Mouse (Mus musculus): ENCODE results near the gene Stim2.
A peak's percentile ranks its signal among the peaks of the same experiment; 100 is the strongest.

The Stim2 gene

DNA sequence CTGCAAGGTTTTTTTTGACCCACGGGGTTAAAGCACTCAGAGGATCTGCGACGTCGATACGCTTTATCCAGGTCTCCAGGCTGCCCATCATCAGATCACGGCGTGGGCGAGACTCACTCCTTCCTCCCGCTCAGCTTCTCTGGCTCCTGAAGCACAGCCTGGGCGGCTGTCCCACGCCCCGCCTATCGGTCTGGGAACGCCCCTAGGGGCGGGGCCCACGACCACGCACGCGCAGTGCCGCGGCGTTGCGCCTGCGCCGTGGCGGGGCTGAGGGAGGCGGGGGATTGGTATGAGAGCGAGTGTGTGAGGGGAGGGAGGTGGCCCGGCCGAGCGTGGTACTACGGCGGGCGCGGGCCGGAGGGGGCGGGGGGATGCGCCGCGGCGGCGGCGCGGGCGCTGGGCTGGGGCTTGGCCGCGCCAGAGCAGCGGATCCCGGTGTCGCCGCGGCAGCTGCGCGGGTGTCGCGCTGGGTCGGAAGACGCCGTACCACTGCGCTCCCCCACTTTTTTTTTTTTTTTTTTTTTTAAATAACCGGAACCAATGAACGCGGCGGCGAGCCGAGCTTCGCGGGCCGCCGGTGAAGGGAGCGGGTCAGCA lies at the start of gene Stim2:
Gene Stim2, plus strand, starts transcription at position 354 of the 597 bp plus-strand sequence.
- peak; percentile 95 for DNase-seq

DNA sequence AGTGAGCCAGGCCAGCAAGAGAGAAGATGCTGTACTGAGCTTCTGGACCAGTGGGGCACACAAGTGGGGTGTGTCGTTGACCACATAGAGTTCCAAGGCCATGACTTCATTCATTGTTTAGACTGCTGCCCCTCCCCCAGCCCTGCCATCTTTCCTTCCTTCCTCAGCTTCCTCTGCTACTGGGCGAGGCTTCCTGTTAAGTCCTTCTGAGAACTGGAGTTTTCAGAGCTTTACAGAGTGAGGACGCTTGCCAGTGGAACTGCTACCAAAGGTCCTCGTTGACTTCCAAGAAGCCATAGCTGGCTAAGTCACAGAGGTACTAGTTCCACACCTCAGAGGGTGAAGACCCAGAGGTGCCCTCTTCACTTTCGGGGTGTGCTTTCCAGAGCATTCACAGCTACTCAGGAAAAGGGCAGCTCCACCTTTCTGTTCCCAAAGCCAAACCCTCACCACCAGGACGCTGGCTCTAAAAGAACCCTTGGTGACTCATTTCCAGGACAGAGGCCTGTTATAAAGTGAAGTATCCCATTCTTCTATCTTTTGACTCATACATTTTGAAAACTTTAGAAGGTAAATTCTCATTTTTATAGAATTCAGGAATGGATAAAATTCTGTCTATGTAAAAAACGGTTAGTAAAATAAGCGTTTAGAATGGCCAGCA lies 49.6 kb upstream of the Stim2 start:
- peak; percentile 82 for DNase-seq

DNA sequence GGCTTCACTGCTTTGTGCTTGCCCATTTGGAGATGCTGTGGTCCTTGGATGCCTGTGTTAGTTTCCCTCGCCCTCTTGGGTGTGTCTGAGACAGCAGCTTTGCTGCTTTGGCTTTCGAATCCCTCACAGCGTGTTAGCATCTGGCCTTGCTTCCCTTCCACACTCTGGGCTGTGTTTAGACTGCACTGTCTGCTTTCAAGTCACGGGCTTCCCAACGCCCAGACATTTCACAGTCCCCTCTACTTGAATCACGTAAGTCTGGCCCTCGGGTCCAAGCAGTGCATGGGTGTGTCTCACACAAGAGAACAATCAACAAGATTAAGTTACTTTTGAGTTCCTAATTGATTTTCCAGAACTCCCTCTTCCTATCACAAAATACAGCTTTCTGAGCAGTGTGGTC lies 48.1 kb upstream of the Stim2 start:
- DNase-seq: peak; percentile 25

DNA sequence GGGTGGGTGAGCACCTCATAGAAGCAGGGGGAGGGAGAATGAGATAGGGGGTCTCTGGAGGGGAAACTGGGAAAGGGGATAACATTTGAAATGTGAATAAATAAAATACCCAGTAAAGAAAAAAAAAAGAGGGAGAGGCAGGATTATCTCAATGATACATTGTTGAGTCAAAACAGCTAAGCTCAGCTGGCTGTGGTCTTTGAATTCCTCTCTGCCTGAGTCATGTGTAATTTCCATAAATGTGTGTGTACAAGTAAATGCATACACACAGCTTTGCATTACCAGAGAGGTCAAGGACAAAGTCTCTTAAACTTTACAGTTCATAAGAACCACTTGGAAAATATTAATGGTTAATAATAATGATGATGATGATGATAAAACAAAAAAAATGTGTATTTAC lies 45.1 kb upstream of the Stim2 start:
- DNase-seq: no peak

DNA sequence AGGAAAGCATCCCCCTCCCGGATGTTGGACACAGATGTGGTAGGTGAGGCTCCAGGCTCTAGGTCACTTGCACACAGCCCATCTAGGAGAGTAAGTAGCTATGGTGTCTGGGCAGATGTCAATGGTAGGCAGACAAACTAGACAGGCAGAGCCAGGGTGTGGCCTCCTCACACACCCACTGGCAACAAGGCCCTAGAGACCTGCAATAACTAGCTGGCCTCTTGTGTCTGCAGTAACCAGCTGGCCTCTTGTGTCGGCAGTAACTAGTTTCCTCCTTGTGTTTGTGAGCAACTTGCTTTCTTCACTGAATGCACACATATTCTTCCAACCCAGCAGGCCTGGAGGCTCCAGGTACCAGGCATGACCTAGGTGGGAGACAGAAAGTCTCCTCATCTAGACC lies 44.5 kb upstream of the Stim2 start:
- DNase-seq: no peak

DNA sequence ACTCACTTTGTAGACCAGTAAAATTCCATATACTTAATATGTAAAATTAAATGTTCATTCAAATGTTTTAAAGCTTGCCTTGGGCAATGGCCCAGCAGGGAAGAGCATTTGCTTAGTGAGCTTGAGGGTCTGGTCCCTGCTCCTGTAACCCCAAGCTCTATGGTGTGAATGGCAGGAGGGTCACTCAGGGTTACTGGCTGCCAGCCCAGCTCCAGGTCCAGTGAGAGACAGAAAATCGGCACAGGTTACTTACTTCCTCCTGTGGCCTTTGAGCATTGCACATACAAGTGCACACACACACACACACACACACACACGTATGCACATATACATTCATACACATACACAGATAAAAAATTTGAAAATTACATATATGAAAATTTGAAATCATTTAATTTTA lies 42.3 kb upstream of the Stim2 start:
- no peak for DNase-seq

DNA sequence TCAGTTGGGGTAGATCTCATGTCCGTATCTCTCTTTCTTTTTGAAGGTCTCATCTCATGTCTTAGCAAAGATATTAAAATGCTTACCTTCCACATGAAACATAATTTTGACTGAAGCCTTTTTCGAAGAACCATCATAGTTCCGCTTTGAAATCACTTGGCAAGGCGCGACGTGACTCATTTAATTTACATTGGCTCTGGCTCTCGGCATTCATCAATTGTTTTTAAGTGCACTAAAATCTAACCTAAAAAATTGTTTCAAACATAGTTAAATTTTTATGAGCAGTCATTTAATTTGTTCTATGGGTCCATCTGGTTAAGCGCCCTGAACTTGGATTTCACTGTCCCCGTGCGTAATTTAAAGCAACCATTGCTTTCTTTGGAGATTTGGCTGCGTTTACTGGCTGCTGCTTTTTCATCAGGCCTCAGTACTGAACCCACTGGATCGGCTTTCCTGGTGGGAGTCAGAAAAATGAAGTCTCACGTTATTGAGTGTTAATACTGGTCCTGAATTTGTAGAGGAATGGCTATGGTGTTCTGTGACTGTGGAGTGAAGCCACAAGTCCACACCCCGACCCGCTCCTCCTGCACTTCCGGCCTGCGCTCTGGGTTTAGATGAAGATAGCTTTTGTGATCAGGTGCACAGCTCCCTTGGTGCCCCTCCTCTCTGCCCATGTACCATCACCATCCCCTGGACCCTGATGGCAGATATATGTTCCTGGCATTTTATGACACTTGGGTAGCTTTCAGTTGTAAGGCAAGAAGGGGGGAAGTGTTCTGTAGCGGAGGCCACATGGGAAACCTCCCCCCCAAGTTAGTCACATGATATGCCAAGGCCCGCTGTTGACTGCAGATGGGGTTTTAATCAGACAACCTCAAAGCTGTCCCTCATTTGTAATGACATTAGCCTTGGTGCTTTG lies 41.6 kb upstream of the Stim2 start:
- no peak for DNase-seq

DNA sequence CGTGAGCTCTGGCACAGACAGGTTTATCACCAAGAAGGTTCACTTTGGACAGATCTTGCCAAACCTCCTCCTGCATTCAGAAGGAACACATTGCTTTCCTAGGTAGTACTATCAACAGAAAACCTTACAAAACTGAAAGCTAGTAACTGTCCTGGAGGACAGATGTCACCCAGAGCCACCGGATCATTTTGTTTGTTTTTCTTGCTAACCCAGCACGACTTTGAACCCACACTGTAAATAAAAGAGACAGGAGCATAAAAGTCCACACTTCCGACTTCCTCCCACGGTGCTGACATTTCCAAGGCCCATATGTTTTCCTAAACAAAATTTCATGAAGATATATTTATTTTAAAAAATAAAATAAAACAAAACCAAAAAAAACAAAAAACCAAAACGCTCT lies 41.0 kb upstream of the Stim2 start:
- no peak for DNase-seq

DNA sequence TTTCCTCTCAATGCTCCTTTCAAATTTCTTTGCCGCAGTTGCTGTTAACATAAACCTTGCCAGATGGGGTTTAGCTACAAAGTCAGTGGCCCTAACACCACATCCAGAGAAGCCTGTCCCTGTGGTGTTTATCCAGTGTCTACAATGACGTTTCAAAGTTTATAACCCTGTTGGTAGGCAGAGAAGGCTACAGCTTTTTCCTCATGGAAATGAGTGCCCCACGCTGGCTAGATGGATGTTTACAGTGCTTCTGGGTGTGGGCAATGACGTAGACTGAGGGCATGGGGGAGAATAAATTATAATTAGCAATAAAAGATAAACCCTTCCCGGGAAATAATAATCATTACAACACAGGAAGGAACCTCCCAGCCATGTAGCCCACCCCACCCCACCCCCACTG lies 37.1 kb upstream of the Stim2 start:
- DNase-seq: peak; percentile 43

DNA sequence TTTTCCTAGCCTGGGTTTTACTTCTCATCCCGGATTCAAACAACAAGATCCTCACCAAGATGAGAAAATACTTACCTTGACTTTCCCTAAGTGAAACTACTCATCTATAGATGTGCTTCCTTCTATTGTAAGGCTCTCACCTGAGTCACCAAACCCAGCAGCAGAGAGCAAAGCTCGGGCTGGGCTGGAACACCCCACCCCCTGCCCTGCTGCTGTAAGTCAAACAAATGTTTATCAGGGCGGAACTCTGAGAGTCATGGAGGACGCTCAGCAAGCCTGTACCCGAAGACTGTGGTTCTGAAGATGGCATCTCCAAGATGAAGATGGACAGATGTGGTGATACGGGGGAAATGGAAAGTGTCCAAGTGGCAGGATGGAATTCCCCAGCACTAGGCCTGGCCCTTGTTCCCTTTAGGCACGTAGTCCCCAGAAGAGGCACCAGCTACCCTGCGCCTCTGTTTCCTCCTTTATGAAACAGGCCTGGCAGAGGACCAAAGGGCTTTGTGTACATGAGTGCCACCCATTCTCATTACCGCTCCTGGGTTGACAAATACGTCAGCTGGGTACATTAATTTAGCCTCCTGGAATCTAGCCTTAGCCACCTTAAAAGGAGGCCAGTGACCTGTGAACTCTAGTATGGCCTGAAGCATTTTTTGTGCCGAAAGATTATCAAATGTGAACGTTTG lies 36.3 kb upstream of the Stim2 start:
- peak; percentile 81 for DNase-seq

DNA sequence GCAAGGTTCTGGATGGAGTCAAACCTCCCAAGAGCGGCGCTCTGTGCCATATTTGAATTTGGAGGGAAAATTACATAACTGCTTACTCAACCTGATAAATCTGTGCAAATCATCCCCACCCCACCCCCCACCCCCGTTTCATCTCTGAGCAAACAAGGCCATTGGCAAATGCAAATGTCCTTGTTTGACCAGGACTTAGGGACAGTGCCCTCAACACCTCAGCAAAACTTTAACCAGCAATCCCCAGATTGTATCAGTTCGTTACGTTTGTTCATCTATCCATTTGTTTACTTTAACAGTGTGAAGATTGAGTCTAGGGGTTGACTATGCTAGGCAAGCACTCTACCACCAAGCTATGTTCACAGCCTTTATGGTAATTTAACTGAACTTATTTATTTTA lies 32.6 kb upstream of the Stim2 start:
- DNase-seq: no peak

DNA sequence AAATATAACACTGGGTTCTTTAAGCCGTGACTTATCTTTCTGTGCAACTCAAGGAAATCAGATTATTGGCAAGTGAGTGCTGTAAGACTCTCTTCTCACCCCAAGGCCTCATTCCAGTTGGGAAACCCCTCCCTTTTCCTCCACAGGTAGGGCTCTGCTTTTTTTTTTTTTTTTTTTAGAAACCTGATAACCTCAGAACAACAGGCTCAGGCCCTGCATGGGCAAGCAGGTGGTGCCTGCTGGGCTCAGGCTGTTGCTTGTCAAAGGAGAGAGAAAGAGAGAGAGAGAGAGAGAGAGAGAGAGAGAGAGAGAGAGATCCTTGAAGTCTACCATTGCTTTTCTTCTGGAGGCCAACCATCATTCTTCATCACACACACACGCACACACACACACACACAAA lies 30.7 kb upstream of the Stim2 start:
- DNase-seq: no peak

DNA sequence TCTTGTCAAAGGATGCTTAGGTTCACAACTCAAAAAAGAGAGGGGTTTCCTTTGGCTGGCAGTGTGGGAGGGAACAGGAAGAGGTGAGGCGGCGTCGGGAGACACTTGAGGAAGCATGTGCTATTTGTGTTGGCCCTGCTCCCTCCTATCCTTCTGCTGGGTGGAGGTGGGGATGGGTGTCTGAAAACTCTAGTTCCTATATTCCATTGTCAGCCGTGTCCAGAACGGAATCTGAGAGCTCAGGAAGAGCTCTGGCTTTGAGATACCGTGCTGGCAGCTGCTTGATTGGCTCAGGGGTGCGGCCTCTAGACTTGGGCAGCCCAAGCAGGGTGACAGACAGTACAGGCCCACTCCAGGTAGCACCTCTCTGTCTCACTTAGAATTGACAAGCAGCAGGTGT lies 28.1 kb upstream of the Stim2 start:
- peak; percentile 28 for DNase-seq

DNA sequence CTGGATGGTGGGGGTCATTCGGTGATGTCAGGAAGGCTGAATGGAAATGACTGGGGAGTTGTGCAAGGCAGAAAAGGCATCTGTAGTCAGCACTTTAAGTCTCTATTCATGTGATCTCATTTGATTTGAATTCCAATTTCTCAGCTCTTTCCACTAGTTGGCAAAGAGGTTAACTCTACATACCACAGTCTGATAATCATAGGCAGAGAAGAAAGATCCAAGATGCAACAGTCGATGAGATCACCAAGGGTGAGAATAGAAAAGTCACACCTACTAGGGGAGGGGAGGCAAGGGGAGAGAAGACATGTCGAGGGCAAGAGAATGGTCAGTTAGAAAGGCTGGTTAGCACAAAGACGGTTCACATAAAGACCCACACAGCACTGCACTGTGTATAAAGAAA lies 27.1 kb upstream of the Stim2 start:
- DNase-seq: no peak

DNA sequence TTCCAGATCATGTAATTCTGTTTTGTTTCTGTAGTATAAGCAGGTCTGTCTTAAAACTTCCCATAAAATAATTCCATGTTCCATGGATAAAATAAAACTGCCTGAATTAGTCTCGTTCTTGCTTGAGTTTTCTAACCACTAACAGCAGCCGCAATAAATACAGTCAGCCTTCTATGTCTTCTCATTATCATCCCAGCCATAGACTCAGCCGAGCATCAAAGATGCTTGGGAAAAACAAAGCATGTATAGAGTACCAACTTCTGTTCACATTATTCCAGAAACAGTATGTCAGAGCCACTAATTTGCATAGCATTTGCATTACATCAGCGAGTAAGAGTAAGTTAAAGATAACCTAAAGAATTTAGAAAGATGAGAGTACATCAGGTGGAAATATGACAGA lies 25.4 kb upstream of the Stim2 start:
- no peak for DNase-seq

DNA sequence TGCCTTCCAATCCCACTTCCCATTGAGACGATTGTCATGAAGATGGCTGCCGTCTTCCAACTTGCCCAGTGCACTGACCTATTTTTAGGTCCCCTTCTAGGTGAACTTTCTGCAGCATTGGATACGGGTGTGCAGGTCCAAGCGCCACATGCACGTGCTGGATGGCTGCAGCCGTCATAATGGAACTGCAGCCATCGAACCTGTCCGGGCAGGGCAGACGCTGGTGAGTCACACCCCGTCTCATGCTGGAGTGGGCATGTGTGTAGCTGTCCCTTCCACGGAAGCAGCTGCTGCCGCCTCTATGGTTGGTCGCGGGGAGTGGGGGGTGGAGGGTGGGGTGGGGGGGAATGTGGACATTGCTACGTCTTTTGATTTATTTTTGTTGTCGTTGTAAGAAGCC lies 21.8 kb upstream of the Stim2 start:
- DNase-seq: no peak

DNA sequence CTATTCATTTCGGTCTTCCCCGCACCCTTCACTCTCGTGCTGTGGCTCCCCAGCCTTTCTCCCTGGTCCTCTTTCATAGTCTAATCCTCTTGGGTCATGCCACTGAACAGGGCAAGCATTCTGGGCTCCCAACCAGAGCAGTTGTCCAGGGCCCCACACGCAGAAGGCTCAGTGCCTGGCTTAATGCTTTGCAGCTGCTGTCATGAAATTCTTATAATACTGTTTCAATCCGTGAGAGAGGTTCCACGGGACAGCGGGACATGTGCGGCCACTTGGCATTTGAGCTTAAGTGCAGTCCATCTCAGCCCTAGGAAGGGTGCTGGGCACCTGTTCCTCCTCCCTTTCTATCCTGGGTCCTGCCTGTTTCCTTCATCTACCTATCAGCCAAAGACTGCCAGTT lies 21.2 kb upstream of the Stim2 start:
- no peak for DNase-seq

DNA sequence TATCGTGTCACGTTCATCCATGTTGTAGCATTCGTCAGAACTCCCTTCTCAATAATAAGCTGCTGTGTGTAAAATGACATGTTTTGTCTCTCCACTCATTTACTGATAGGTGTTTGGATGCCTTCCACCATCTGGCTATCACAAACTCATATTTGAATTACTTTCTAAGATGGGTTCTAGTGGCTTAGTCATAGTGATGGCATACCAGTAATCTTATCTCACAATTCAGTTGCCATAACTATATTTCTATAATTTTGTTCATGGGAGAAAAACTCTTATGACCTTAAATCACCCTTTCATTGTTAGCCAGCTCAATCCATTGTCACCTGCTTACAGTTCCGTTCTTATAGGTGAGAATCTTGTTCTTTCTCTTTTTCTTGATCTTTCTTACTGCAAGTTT lies 14.9 kb upstream of the Stim2 start:
- no peak for DNase-seq

DNA sequence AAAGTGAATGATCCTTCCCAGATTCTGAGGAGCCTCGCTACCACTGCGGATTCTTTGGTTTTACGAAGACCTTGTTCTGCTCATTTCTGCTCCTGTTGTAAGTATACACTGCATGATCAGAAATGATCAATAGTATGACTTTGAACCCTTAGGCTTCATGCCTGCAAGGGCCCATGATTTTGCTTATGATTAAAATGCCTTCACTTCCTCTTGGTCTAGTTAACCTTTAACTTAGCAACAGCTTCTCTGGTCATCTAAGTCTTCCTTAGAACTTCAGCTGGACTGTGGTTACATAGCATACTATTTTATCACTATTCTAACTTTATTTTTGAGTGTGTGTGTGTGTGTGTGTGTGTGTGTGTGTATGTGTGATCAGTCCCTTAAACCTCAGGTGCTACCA lies 12.7 kb upstream of the Stim2 start:
- DNase-seq: no peak

DNA sequence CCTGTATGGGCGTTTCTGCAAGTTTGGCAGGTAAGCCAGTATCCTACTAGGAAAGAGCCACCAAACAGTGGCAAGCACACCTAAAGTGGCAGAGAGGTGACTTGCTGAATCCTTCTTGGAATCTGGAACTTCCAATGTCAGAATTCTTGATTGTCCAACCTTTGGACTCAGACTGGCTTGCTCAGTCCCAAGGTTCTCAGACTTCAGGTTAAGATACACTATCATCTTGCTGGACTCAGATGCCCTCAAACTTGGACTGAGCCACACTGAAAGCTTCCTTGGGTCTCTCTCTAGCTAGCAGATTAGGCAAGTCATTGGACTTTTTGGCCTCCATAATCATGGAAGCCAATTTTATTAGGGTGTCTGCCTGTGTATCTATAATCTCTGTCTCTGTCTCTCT lies 10.8 kb upstream of the Stim2 start:
- DNase-seq: no peak

DNA sequence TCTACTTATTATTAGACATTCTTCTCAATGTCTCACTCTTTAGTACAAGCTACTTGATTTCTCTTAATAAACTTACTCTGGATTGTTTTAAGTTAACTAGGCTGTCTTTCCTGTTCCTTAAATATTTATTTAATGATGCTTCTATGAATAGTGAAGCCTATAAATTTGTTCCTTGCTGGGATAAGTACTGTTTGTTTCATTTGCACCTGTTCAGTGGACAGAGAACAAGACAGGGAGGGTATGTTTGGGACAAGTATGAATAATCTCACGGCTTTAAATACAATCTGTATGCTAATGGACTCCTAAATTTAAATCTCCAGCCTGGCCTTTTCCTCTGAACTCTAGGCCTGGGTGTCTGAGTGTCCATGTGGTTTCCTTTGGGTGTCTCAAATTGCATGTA lies 10.2 kb upstream of the Stim2 start:
- DNase-seq: no peak

DNA sequence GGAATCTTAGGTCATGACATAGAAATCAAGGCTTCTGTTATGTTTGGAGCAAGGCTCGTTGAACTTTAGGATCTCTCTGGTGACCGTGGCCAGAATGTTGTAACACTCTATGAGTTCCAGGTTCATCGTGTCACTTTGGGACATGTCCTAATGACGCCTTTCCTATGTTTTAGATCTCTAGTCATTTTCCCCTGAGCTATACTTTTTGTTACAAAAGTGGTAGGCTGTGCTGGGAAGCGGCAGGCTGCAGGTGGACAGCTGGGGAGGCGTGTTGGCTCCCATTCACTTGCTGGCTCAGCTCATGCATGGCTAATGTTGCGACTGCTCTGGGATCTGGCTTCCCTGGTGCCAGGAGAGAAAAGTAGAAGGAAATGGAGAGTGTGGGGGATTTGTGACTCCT lies 5.7 kb upstream of the Stim2 start:
- no peak for DNase-seq

DNA sequence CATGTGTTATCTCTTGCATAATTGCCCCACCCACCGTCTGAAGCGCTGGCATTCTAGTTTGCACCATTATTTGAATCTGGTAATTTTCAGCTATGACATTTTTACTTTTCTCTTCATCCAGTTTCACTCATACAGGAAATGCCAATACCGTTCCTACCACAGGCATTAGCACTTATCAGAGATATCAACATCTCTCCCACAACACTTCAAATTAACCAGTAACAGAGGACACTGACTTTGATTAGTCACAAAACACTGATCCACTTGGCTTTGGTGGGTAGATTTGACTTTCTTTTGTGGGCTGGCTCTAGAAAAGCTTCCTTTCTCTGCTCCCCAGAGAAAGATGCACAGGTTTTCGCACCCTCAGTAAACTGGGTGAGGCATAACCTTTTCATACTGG lies 3.7 kb upstream of the Stim2 start:
- DNase-seq: no peak

DNA sequence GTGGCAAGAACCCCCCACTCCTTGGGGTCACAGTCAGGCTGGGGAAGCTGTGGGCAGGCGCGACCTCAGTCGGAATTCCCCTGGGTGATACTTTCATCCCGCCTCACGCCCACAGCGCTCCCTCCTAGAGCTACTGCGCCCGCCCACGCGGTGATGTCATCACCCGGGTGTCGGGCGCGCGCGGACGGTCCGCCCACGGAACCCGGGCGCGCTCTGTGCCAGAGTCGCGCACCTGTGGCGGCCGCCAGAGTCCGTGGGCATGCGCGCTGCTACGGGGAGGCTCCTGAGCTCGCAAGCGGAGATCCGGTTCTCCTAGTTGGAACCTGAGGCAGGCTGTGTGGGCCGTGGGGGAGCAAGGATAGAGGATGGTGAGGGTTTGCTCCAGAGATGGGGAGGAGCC lies 3.0 kb upstream of the Stim2 start:
- peak; percentile 83 for DNase-seq

All from lung, postnatal 14 days (tissue).